Mouse (Mus musculus): ENCODE measurements at regions not wholly inside any gene's neighbourhood (a gene's known extent, or its start where the extent isn't known, plus 50 kb on each side); places are given as distances from the start of the nearest gene placed in this dataset.

DNA sequence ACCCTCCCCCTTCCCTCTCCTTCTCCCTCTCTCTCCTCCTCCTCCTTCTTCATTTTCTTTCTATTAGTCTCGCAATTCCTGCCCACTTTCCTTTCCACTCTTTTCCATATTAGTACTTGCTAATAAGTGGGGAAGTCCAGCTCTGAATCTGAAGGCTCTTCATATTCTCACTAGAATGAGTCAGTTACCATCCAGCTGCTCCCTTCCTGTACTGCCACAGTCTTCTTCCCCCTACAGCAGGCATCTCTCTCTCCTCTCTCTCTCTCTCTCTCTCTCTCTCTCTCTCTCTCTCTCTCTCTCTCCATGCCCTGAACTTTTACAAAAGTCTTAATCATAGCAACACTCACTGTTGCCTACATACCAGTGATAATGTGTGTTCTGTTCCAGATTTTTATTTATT, 226.6 kb upstream of the Pter start:
- no peaks in the 10 kb centered on the region for H3K4me1 ChIP-seq (replicated peaks)
- ATAC-seq (ENCODE audit: low FRiP score, low read depth), result no peak
- no peak overlapping the region for H3K4me2 ChIP-seq

DNA sequence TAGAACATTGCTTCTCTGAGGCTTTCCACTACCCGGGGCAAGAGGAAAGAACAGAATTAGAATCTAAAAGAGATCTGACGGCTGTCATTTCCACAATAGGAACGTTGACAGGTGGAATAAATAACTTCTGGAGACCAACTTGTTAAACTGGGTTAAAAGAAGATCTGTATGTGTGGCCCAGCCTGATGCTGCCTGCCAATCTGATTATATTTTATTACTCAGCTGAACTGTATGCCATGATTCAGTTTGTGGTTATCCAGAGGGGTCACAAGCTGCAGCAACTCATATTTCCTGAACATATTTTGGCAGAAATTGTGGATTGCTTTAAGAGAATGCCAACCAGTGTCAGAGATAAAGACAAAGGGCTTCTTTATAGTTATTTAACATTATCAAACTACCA, 224.5 kb upstream of the Pter start:
- Histone ChIP-seq H3K9me3 (no peaks in the 10 kb centered on the region), H3K4me2 (no peak overlapping the region), H3K36me3 (no peaks in the 10 kb centered on the region), H3K27ac (replicated peaks) (no peak overlapping the region), H3K4me3 (no peak overlapping the region), H3K4me1 (replicated peaks) (no peaks in the 10 kb centered on the region), H3K9ac (no peak overlapping the region), H3K27me3 (no peaks in the 10 kb centered on the region)
- 55% methylated on average over 3 of the region's 3 CpGs for WGBS
- no peak for ATAC-seq (ENCODE audit: low FRiP score, low read depth)

More for the DNA sequence above, 226.6 kb upstream of the Pter start:
- no peaks in the 10 kb centered on the region for H3K36me3 ChIP-seq
- WGBS, result 81% methylated on average over 1 of the region's 1 CpGs
- no peaks in the 10 kb centered on the region for H3K9me3 ChIP-seq
- no peak overlapping the region for H3K4me3 ChIP-seq
- no peaks in the 10 kb centered on the region for H3K27me3 ChIP-seq
- H3K9ac ChIP-seq, result no peak overlapping the region
- H3K27ac ChIP-seq (replicated peaks), result no peak overlapping the region

GRCm38 (mm10) chr2:12707514-12707913, 216.3 kb upstream of the Pter start:
- Histone ChIP-seq H3K9ac (no peak overlapping the region), H3K27ac (replicated peaks) (no peak overlapping the region), H3K4me1 (replicated peaks) (0 out of 2 replicates have a peak, but pooled peaks cover 7% of the 10 kb centered on the region), H3K9me3 (no peaks in the 10 kb centered on the region), H3K27me3 (no peaks in the 10 kb centered on the region), H3K4me2 (no peak overlapping the region), H3K36me3 (no peaks in the 10 kb centered on the region), H3K4me3 (no peak overlapping the region)
- no peak for ATAC-seq (ENCODE audit: low FRiP score, low read depth)
- WGBS, result 55% methylated on average over 3 of the region's 3 CpGs

GRCm38 (mm10) chr2:12709156-12709923, 214.5 kb upstream of the Pter start:
- Histone ChIP-seq H3K4me3 (peak overlapping the region; percentile 6; the same call in 1 of the 2 replicates), H3K9ac (no peak overlapping the region), H3K27me3 (no peaks in the 10 kb centered on the region), H3K9me3 (no peaks in the 10 kb centered on the region), H3K27ac (replicated peaks) (no peak overlapping the region), H3K36me3 (no peaks in the 10 kb centered on the region), H3K4me1 (replicated peaks) (0 out of 2 replicates have a peak, but pooled peaks cover 7% of the 10 kb centered on the region), H3K4me2 (peak overlapping the region; percentile 46)
- 21% methylated on average over 16 of the region's 16 CpGs for WGBS
- ATAC-seq (ENCODE audit: low FRiP score, low read depth), result peak; percentile 85

DNA sequence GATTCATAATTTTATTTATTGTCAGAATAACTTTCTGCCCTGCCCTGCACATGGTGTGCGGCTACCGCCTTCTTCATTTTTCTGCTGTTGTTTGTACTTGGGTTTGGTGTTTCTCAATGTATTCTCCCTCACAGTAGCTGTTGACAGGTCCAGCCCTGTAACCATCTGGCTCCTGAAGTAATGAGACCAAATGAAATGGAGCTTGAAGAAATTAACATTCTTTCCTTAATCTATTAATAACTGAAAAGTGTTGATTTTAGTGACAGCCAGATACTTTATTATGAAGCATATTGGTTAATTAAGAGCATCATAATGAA, 214.0 kb upstream of the Pter start:
- ATAC-seq (ENCODE audit: low FRiP score, low read depth), result peak; percentile 83
- no peak overlapping the region for H3K4me3 ChIP-seq
- H3K4me2 ChIP-seq, result peak overlapping the region; percentile 46
- no peaks in the 10 kb centered on the region for H3K36me3 ChIP-seq
- WGBS, result 46% methylated on average over 2 of the region's 2 CpGs
- H3K9me3 ChIP-seq, result no peaks in the 10 kb centered on the region
- no peaks in the 10 kb centered on the region for H3K27me3 ChIP-seq
- 0 out of 2 replicates have a peak, but pooled peaks cover 7% of the 10 kb centered on the region for H3K4me1 ChIP-seq (replicated peaks)
- H3K27ac ChIP-seq (replicated peaks), result no peak overlapping the region
- no peak overlapping the region for H3K9ac ChIP-seq

DNA sequence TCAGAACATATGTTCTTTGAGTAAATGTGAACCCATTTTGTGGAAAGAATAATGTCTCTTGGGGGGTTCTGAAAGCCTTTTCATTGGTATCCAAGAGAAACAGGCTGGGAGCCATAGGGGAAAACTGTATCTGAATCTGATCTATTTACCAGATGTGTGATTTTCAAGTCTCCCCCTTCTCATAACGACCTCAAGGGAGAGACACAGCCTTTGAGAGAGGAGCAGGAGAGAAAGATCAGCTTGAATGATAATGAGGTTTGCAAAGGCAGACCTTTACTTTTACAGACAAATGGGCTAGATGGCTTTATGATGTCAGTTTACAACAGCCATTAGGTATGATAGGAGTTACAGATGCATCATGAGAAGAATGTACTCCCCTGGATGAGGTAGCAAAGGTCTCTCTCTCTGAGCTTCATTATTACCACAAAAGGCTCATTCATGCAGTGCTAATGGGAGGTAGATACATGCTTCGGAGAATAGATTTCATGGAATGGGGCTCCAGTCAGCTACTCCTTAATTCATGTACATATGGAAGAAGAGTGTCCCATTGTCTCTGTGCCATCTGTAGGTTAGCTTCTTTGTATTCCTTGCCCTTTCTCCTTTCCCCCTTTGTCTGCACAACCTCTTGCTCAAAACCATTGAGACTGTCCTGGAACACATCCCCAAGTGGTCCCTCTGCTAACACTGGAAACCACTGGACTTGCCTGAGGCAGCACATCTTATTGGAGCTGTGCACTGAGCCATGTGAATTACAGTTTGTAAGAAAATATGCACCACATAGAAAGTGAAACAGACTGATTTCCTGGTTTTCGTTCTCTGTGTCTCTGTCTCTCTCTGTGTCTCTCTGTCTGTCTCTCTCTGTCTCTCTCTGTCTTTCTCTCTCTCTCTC, 207.5 kb upstream of the Pter start:
- no peak overlapping the region for H3K4me2 ChIP-seq
- H3K4me3 ChIP-seq, result no peak overlapping the region
- no peaks in the 10 kb centered on the region for H3K27me3 ChIP-seq
- peaks cover 7% of the 10 kb centered on the region; the same call in 1 of the 2 replicates for H3K4me1 ChIP-seq (replicated peaks)
- no peak overlapping the region for H3K9ac ChIP-seq
- ATAC-seq (ENCODE audit: low FRiP score, low read depth), result no peak; the same call in 1 of the 2 replicates
- no peak overlapping the region for H3K27ac ChIP-seq (replicated peaks)
- H3K36me3 ChIP-seq, result no peaks in the 10 kb centered on the region
- H3K9me3 ChIP-seq, result no peaks in the 10 kb centered on the region
- 19% methylated on average over 3 of the region's 3 CpGs for WGBS

- Histone ChIP-seq H3K4me1 (replicated peaks) (no peaks in the 10 kb centered on the region), H3K9ac (no peak overlapping the region), H3K36me3 (no peaks in the 10 kb centered on the region), H3K4me3 (no peak overlapping the region), H3K4me2 (no peak overlapping the region), H3K27ac (replicated peaks) (no peak overlapping the region), H3K9me3 (no peaks in the 10 kb centered on the region), H3K27me3 (no peaks in the 10 kb centered on the region)
- WGBS, result 77% methylated on average over 4 of the region's 4 CpGs
- no peak for ATAC-seq (ENCODE audit: low FRiP score, low read depth)
These were observed 194.6 kb upstream of the Pter start for GRCm38 (mm10) chr2:12729251-12729650.

- no peak overlapping the region for H3K27ac ChIP-seq (replicated peaks)
- no peak overlapping the region for H3K4me2 ChIP-seq
- H3K4me3 ChIP-seq, result no peak overlapping the region
- no peak for ATAC-seq (ENCODE audit: low FRiP score, low read depth)
- no peaks in the 10 kb centered on the region for H3K36me3 ChIP-seq
- H3K27me3 ChIP-seq, result no peaks in the 10 kb centered on the region
- 50% methylated on average over 2 of the region's 2 CpGs for WGBS
- H3K4me1 ChIP-seq (replicated peaks), result no peaks in the 10 kb centered on the region
- H3K9ac ChIP-seq, result no peak overlapping the region
- H3K9me3 ChIP-seq, result no peaks in the 10 kb centered on the region
These were observed 186.7 kb upstream of the Pter start for GRCm38 (mm10) chr2:12737140-12737539.

DNA sequence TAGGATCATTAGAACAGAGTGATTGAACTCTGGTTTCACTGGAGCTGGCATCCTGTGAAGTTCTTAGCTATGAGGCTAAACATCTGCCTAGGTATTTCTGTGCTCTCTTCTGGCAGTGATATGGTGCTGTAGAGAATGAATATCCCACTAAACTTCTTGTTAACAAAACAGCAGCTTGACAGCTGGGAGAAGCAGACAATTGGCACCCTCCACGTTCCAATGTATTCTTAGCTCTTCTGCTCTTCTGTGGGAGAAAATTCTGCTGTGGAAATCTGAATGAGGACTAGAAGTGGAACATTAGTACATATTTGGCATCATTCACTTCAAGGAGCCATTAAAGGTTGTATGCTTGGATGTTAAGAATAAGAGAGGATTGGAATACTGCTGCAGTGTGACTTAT, 177.0 kb upstream of the Pter start:
- Histone ChIP-seq H3K4me2 (no peak overlapping the region), H3K27me3 (no peaks in the 10 kb centered on the region), H3K36me3 (no peaks in the 10 kb centered on the region), H3K4me1 (replicated peaks) (no peaks in the 10 kb centered on the region), H3K9ac (no peak overlapping the region), H3K9me3 (no peaks in the 10 kb centered on the region), H3K4me3 (no peak overlapping the region), H3K27ac (replicated peaks) (no peak overlapping the region)
- 55% methylated on average over 1 of the region's 1 CpGs for WGBS
- ATAC-seq (ENCODE audit: low FRiP score, low read depth), result no peak

DNA sequence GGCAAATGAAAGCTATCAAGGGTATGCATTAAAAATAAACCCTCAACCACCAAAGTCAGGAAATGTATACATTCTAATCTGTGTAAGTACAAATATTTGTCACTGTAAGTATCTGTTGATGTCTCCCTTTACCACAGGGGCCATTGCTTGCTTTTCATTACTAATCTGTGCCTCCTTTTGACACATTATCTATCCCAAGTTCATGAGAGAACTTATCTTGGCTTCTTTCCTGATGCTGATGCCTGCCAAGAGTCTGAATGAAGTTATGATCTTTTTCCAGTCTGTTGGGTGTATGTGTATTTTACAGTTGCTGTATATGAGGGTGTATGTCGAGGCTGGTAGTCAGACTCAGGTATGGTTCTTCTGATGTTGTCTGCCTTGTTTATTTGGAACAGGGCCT, 165.0 kb upstream of the Pter start:
- ATAC-seq (ENCODE audit: low FRiP score, low read depth), result no peak
- WGBS, result 75% methylated on average over 1 of the region's 1 CpGs

GRCm38 (mm10) chr2:12759931-12760330, 163.9 kb upstream of the Pter start:
- Histone ChIP-seq H3K9me3 (no peaks in the 10 kb centered on the region), H3K27me3 (no peaks in the 10 kb centered on the region), H3K4me1 (replicated peaks) (no peaks in the 10 kb centered on the region), H3K9ac (no peak overlapping the region), H3K27ac (replicated peaks) (no peak overlapping the region), H3K4me3 (no peak overlapping the region), H3K4me2 (no peak overlapping the region), H3K36me3 (no peaks in the 10 kb centered on the region)
- ATAC-seq (ENCODE audit: low FRiP score, low read depth), result no peak
- WGBS, result 85% methylated on average over 3 of the region's 3 CpGs

More for the DNA sequence above, 165.0 kb upstream of the Pter start:
- no peak overlapping the region for H3K4me3 ChIP-seq
- H3K9ac ChIP-seq, result no peak overlapping the region
- no peaks in the 10 kb centered on the region for H3K36me3 ChIP-seq
- no peaks in the 10 kb centered on the region for H3K27me3 ChIP-seq
- no peak overlapping the region for H3K4me2 ChIP-seq
- no peaks in the 10 kb centered on the region for H3K4me1 ChIP-seq (replicated peaks)
- no peak overlapping the region for H3K27ac ChIP-seq (replicated peaks)
- no peaks in the 10 kb centered on the region for H3K9me3 ChIP-seq

DNA sequence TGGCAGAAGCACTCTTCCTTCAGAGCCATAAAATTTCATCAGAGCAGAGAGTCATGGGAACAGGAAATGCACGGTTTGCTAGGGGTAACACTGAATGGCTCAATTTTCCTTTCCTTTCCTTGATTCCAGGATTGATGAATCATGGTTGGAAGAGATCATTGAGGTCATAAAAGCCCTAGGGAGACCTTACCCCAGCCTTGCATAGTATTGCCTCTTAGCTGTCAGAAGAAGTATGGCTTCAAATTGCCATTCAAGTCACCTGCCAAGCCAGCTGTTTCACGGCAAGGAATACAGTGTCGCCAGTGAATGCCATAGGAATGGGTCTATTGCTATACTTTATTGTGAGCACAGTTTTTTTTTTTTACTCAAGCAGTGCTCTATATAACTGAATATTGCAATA, 162.4 kb upstream of the Pter start:
- Histone ChIP-seq H3K4me2 (no peak overlapping the region), H3K4me1 (replicated peaks) (no peaks in the 10 kb centered on the region), H3K27ac (replicated peaks) (no peak overlapping the region), H3K4me3 (no peak overlapping the region), H3K36me3 (no peaks in the 10 kb centered on the region), H3K27me3 (no peaks in the 10 kb centered on the region), H3K9ac (no peak overlapping the region), H3K9me3 (no peaks in the 10 kb centered on the region)
- ATAC-seq (ENCODE audit: low FRiP score, low read depth), result no peak
- 88% methylated on average over 3 of the region's 3 CpGs for WGBS

All from hindbrain, embryonic 15.5 days (tissue).